Mouse (Mus musculus) right cerebral cortex, adult 2 months (tissue): Measurements from ENCODE around the gene Rhox2g.
"Not testable (repeated sequence)": the region's sequence is repeated elsewhere in the genome, so short reads cannot be mapped to it uniquely, and the experiment has no call there.

Experiments used
- DNase-seq, 2 experiments: peaks; one replicate each; pipeline ENCODE4 v3.0.0; 2021 to 2022; ENCODE audit warnings: low spot score in 2 of 2

The Rhox2g gene

DNA sequence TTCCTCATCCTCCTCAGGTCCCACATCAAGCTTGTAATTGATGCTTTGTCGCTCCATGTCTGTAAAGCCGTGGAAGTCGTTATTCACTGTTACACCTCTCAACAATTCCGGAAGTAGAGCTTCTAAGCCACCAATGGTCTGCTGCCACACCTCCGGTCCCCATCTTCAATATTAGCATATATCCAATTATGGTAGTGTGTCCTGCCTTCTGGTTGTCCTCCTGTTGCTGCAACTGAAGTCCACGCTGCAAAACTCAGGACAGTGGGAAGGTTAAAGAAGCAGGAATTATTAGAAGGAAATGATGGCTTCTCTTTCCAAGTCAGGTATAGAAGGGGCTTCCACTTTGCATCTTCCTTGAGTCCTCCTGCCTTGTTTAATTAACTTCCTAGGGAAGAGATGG is at the start of gene Rhox2g:
Gene Rhox2g (minus strand): TSS at position 101 of the 400 bp plus-strand sequence.
- DNase-seq, result not testable (repeated sequence)

DNA sequence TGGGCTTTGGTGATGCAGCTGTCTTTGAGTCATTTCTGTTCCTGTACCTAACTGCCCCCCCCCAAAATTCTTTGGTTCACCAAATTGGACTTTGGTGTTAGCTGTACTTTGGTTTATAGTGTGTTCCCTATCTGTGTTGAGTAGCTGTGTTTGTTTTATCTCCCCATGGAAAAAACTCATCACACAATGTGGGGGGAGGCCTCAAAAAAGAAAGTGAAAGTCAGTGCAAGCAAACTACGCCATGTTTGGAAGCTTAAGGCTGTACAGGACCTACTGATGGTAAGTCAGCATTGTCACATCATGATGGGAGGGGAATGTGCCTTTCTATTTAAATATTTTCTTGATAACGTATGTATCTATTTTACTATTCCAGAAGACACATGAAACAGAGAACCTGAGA is 49.0 kb upstream of the Rhox2g start:
- DNase-seq, result no peak

DNA sequence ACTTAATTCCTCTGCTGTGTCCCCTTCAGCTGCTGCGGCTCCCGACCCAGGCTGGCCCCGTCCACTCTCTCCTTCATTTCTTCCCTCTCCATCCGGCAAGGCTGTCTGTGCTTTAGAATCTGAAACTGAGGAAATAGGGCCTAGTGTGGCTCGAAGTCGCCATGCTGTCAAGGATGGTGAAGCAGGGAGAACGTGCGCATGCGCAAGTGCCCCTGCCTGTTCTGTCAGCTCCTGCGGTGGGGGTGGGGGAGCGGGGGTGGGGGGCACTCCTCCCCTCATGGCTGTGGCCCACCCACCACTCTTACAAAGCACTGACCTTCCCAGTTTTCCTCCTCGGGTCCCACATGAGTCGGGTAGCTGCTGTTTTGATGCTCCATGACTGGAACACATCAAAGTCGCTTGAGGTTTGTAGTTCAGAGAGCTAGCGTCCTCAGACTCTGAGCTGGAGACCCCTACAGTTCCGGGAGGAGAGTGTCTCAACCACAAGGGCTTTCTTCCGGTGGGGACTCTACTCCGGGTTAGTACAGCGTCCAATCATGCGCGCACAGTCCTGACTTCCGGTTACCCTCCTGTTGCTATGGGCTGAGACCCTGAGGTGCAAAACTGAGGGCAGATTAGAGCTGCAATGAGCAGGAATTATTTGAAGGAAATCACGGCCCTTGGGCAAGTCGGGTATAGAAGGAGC is 39.9 kb upstream of the Rhox2g start:
- DNase-seq, result no peak

DNA sequence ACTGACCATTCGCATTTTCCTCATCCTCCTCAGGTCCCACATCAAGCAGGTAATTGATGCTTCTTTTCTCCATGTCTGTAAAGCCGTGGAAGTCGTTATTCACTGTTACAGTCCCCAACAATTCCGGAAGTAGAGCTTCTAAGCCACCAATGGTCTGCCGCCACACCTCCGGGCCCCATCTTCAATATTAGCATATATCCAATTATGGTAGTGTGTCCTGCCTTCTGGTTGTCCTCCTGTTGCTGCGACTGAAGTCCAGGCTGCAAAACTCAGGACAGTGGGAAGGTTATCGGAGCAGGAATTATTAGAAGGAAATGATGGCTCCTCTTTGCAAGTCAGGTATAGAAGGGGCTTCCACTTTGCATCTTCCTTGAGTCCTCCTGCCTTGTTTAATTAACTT is 29.9 kb upstream of the Rhox2g start, which contains the start of gene Rhox2h:
Gene Rhox2h (minus strand): TSS at position 101 of the 400 bp plus-strand sequence.
- DNase-seq, result not testable (repeated sequence)

DNA sequence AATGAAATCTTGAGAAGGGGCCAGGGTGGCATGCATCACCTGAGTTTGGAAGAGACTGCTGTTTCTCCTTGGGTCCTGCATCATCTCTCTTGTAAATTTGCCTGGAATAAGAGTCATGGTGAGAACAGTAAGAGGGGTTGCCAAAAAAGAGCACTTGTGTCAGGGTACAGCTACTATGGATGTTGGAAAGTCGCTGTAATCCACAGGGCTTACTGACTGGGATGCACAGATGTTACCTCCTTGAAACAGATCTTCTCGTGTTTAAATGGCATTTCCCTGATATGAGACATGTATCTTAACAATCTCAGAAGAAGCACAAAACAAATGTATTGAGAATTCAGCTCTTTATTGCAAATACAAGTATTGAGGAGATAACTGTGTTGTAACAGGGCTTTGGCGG is 25.4 kb upstream of the Rhox2g start, which contains the start of gene Rhox3h:
Gene Rhox3h (minus strand): TSS at position 101 of the 400 bp plus-strand sequence.
- not testable (repeated sequence) for DNase-seq

DNA sequence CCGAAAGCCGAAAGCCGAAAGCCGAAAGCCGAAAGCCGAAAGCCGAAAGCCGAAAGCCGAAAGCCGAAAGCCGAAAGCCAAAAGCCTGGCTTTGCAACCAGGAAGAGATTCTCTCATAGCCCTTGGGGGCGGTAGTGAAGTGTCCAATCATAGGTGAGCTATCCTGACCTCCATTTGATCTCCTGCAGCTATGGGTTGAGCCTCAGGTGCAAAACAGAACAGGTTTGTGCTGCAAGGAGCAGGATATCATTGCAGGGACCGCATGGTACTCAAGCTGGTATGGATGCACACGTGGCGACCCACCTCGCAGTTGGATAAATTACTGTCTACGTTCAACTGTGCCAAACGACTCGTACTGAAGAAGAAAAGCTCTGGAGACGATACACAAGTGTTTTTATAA is 8.0 kb upstream of the Rhox2g start, which contains the start of gene Rhox4g:
Gene Rhox4g (minus strand): TSS at position 101 of the 400 bp plus-strand sequence.
- not testable (repeated sequence) for DNase-seq

DNA sequence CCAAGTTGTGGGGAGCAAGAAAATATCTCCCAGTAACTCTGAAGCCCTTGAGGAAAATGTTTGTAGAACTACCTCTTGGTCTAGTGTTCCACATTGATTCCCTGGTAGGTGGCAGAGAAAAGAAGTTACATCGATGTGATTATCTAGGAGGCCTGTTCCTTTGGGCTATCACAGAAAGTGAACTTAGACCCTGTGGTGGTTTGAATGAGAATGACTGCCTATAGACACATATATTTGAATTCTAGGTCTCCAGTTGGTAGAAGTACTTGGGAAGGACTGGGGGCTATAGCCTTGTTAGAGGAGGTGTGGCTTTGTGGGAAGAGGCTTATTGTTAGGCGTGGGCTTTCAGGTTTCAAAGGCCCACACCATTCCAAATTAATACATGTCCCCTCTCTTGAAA is 14.8 kb downstream of the Rhox2g start, which contains the start of gene Rhox3g:
Gene Rhox3g (minus strand): TSS at position 101 of the 400 bp plus-strand sequence.
- DNase-seq, result not testable (repeated sequence)

DNA sequence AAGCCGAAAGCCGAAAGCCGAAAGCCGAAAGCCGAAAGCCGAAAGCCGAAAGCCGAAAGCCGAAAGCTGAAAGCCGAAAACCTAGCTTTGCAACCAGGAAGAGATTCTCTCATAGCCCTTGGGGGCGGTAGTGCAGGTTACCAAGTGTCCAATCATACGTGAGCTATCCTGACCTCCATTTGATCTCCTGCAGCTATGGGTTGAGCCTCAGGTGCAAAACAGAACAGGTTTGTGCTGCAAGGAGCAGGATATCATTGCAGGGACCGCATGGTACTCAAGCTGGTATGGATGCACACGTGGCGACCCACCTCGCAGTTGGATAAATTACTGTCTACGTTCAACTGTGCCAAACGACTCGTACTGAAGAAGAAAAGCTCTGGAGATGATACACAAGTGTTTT is 35.7 kb downstream of the Rhox2g start, which contains the start of gene Rhox4f:
Gene Rhox4f (minus strand): TSS at position 101 of the 400 bp plus-strand sequence.
- not testable (repeated sequence) for DNase-seq
